Mouse (Mus musculus) cortical plate, adult 2 months (tissue): ENCODE results near the gene Gif. TPM values are rescaled to one million over a fixed set of nuclear protein-coding genes. Genes with fewer than 3 reads are reported as not detected.

Experiments
- H3K27ac ChIP-seq: fragments of 200-500 bp; 2 replicates; pipeline ENCODE4 v1.5.1; 2012; ENCODE audit warnings: low read length, control low read depth, inconsistent platforms; ENCODE audit not compliant: insufficient read depth
- H3K4me1 ChIP-seq: fragments of 200-500 bp; 2 replicates; pipeline ENCODE4 v1.6.1; 2011; ENCODE audit warnings: low read length; ENCODE audit not compliant: control insufficient read depth, insufficient read depth
- H3K4me3 ChIP-seq: fragments of 200-500 bp; 2 replicates; pipeline ENCODE4 v1.5.1; 2011; ENCODE audit warnings: mild to moderate bottlenecking, low read length, control low read depth; ENCODE audit not compliant: insufficient read depth
- CTCF ChIP-seq: fragments of 200-500 bp; IDR thresholded peaks from 2 replicates; pipeline ENCODE4 v1.5.1; 2011; ENCODE audit warnings: mild to moderate bottlenecking, control low read depth, low read length; ENCODE audit not compliant: insufficient read depth; ENCODE audit errors: extremely low read depth
- POLR2A ChIP-seq: fragments of 200-500 bp; IDR thresholded peaks from 2 replicates; pipeline ENCODE4 v1.6.1; 2011; ENCODE audit warnings: mild to moderate bottlenecking, low read length, control low read depth; ENCODE audit not compliant: insufficient read depth; ENCODE audit errors: extremely low read depth
- polyA plus RNA-seq: library from polyadenylated mRNA; depleted of rRNA; stranded (reverse); fragments of >200 nt; gene quantifications from 2 replicates; pipeline ENCODE4 v1.2.3, GENCODE M21; 2012

Gif gene
- polyA plus RNA-seq, 1 experiment = not detected

GRCm38 (mm10) chr19:11791825-11792224 is 44.5 kb downstream of the Gif start:
- Histone ChIP-seq H3K27ac (no peak overlapping the region), H3K4me1 (no peaks in the 10 kb centered on the region), H3K4me3 (no peak overlapping the region)
- no peak for TF ChIP-seq POLR2A
- TF ChIP-seq CTCF = no peak

GRCm38 (mm10) chr19:11793741-11794359 is 46.5 kb downstream of the Gif start:
- no peak for TF ChIP-seq POLR2A
- TF ChIP-seq CTCF = no peak
- Histone ChIP-seq H3K4me1 (no peaks in the 10 kb centered on the region), H3K4me3 (no peak overlapping the region), H3K27ac (no peak overlapping the region)

GRCm38 (mm10) chr19:11794447-11794846 is 47.1 kb downstream of the Gif start:
- TF ChIP-seq POLR2A (no peak), CTCF (no peak)
- H3K27ac ChIP-seq = no peak overlapping the region
- H3K4me1 ChIP-seq = no peaks in the 10 kb centered on the region
- H3K4me3 ChIP-seq = no peak overlapping the region

- H3K27ac ChIP-seq = no peak overlapping the region
- H3K4me3 ChIP-seq = no peak overlapping the region
- TF ChIP-seq POLR2A = no peak
- TF ChIP-seq CTCF = no peak
- no peaks in the 10 kb centered on the region for H3K4me1 ChIP-seq
Observed at GRCm38 (mm10) chr19:11800531-11801315, 53.4 kb downstream of the Gif start.

GRCm38 (mm10) chr19:11804423-11804822 is 57.1 kb downstream of the Gif start:
- peak overlapping the region; percentile 59; the same call in 1 of the 2 replicates for H3K27ac ChIP-seq
- no peak for TF ChIP-seq CTCF
- no peak for TF ChIP-seq POLR2A

GRCm38 (mm10) chr19:11807251-11807650 is 59.9 kb downstream of the Gif start:
- no peak overlapping the region for H3K27ac ChIP-seq
- TF ChIP-seq POLR2A (no peak), CTCF (no peak)
- H3K4me3 ChIP-seq = no peak overlapping the region
- H3K4me1 ChIP-seq = no peaks in the 10 kb centered on the region

More at GRCm38 (mm10) chr19:11804423-11804822, 57.1 kb downstream of the Gif start:
- Histone ChIP-seq H3K4me3 (no peak overlapping the region), H3K4me1 (no peaks in the 10 kb centered on the region)

- no peak for TF ChIP-seq CTCF
- TF ChIP-seq POLR2A = no peak
- no peaks in the 10 kb centered on the region for H3K4me1 ChIP-seq
- no peak overlapping the region for H3K4me3 ChIP-seq
- H3K27ac ChIP-seq = no peak overlapping the region
Observed at GRCm38 (mm10) chr19:11807822-11808221, 60.5 kb downstream of the Gif start.

GRCm38 (mm10) chr19:11808452-11808851 is 61.1 kb downstream of the Gif start:
- no peak overlapping the region for H3K27ac ChIP-seq
- TF ChIP-seq POLR2A (no peak), CTCF (no peak)
- no peak overlapping the region for H3K4me3 ChIP-seq
- H3K4me1 ChIP-seq = no peaks in the 10 kb centered on the region

GRCm38 (mm10) chr19:11810003-11810758 is 62.8 kb downstream of the Gif start:
- Histone ChIP-seq H3K4me3 (no peak overlapping the region), H3K4me1 (no peaks in the 10 kb centered on the region; the same call in 1 of the 2 replicates), H3K27ac (peak overlapping the region; percentile 29; the same call in 1 of the 2 replicates)
- TF ChIP-seq POLR2A = no peak
- TF ChIP-seq CTCF = no peak

- TF ChIP-seq POLR2A (no peak), CTCF (no peak)
- no peak overlapping the region for H3K4me3 ChIP-seq
- peak overlapping the region; percentile 29; the same call in 1 of the 2 replicates for H3K27ac ChIP-seq
- no peaks in the 10 kb centered on the region; the same call in 1 of the 2 replicates for H3K4me1 ChIP-seq
Observed at GRCm38 (mm10) chr19:11810856-11811255, 63.5 kb downstream of the Gif start.
